17 mouse cellular contexts compared by ENCODE assay signal in the genomic region with DNA sequence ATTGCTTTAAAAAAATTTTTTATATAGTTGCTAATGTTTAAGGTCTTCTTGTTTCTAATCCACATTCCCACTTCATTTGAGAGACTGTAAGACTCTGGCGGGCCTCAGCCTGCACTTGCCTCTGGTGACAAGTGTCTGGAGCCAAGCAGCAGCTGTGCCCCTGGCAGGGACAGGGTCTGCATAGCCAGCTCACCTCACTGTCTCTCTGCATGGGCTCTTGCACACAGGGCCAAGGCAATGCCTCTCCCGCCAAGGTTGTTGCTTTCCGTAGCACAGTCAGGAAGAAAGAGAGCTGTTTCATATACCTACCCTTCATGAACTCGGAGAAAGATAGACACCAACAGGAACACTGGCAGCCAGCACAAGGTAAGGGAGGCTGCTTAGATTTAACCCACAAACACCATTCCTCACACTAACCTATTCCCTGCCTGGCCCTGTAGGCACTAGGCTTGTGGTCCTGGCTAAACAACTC.
A peak's percentile ranks its signal among the peaks of the same experiment; 100 is the strongest.
DNase-seq lines count a peak whose midpoint lies in the region; ATAC-seq and TF ChIP-seq lines count a peak whose summit lies in the region.
"Had no signal": no experiment of that assay in that cellular context is flagged by ENCODE, and none has a peak within 500 bp of the region (broad histone marks: within the 10 kb centered on the region; RNA-seq: fewer than 3 reads in every experiment).

No protein-coding gene starts in this region.

- 63% methylated on average over 4 of the region's 4 CpGs for WGBS in heart, embryonic 11.5 days (ENCODE audit: insufficient replicate concordance)
- WGBS in hindbrain, postnatal 0 days: 47% methylated on average over 4 of the region's 4 CpGs
- 81% methylated on average over 4 of the region's 4 CpGs for WGBS in hindbrain, embryonic 13.5 days
- WGBS in forebrain, embryonic 16.5 days: 65% methylated on average over 4 of the region's 4 CpGs
- 82% methylated on average over 4 of the region's 4 CpGs for WGBS in midbrain, embryonic 13.5 days

- no peak for TF ChIP-seq CTCF in hindbrain, postnatal 0 days (IDR thresholded peaks at IDR 0.05; ENCODE audit: low read depth)

- H3K4me2 ChIP-seq in heart, embryonic 11.5 days: no peak overlapping the region
- 0 out of 2 replicates have a peak overlapping the region, but pooled peaks have one; percentile 31 for H3K4me2 ChIP-seq in hindbrain, postnatal 0 days (ENCODE audit: low read depth, low read length)
- H3K4me2 ChIP-seq in hindbrain, embryonic 13.5 days: no peak overlapping the region
- no peak overlapping the region for H3K4me2 ChIP-seq in forebrain, embryonic 16.5 days (ENCODE audit: low read length)
- no peak overlapping the region for H3K4me2 ChIP-seq in midbrain, embryonic 13.5 days (replicated peaks)
- H3K4me2 ChIP-seq: heart, embryonic 15.5 days; lung, embryonic 14.5 days had no signal

- no peak overlapping the region for H3K9ac ChIP-seq in heart, embryonic 11.5 days (ENCODE audit: low read depth, low read length)
- H3K9ac ChIP-seq in hindbrain, postnatal 0 days (replicated peaks; ENCODE audit: low read length): no peak overlapping the region
- no peak overlapping the region for H3K9ac ChIP-seq in hindbrain, embryonic 13.5 days
- no peak overlapping the region for H3K9ac ChIP-seq in forebrain, embryonic 16.5 days (replicated peaks; ENCODE audit: low read depth, low read length)
- H3K9ac ChIP-seq in midbrain, embryonic 13.5 days (replicated peaks): no peak overlapping the region
- H3K9ac ChIP-seq: heart, embryonic 15.5 days; lung, embryonic 14.5 days had no signal

- 0 out of 2 replicates have a peak, but pooled peaks cover 4% of the 10 kb centered on the region for H3K4me1 ChIP-seq in heart, embryonic 11.5 days (ENCODE audit: control insufficient read depth, insufficient read depth, low read length)
- peaks cover 12% of the 10 kb centered on the region; the same call in 1 of the 2 replicates for H3K4me1 ChIP-seq in hindbrain, postnatal 0 days (ENCODE audit: insufficient read depth, low read length)
- peaks cover 9% of the 10 kb centered on the region; the same call in 1 of the 2 replicates for H3K4me1 ChIP-seq in hindbrain, embryonic 13.5 days (replicated peaks)
- peaks cover 6% of the 10 kb centered on the region for H3K4me1 ChIP-seq in forebrain, embryonic 16.5 days (replicated peaks; ENCODE audit: control insufficient read depth, insufficient read depth, low read length)
- H3K4me1 ChIP-seq in midbrain, embryonic 13.5 days (replicated peaks): peaks cover 13% of the 10 kb centered on the region
- H3K4me1 ChIP-seq: embryonic facial prominence, embryonic 10.5 days; heart, embryonic 15.5 days had no signal

- no peaks in the 10 kb centered on the region for H3K9me3 ChIP-seq in heart, embryonic 11.5 days (replicated peaks; ENCODE audit: control insufficient read depth, low read length)
- H3K9me3 ChIP-seq in hindbrain, postnatal 0 days (ENCODE audit: low read length): no peaks in the 10 kb centered on the region
- H3K9me3 ChIP-seq in hindbrain, embryonic 13.5 days: 0 out of 2 replicates have a peak, but pooled peaks cover 5% of the 10 kb centered on the region
- H3K9me3 ChIP-seq in forebrain, embryonic 16.5 days (ENCODE audit: control insufficient read depth, low read length): no peaks in the 10 kb centered on the region
- 0 out of 2 replicates have a peak, but pooled peaks cover 2% of the 10 kb centered on the region for H3K9me3 ChIP-seq in midbrain, embryonic 13.5 days
- H3K9me3 ChIP-seq: embryonic facial prominence, embryonic 10.5 days; heart, embryonic 15.5 days had no signal

- no peak for ATAC-seq in heart, embryonic 11.5 days (replicated peaks; ENCODE audit: insufficient number of reproducible peaks, low FRiP score, low TSS enrichment)
- ATAC-seq in hindbrain, postnatal 0 days: peak; percentile 75
- no peak for ATAC-seq in hindbrain, embryonic 13.5 days (ENCODE audit: low FRiP score)
- peak; percentile 43; the same call in 1 of the 2 replicates for ATAC-seq in forebrain, embryonic 16.5 days
- ATAC-seq in midbrain, embryonic 13.5 days: no peak
- ATAC-seq: inflammation-experienced regulatory T-cells, adult 6 months had no signal

- no peak overlapping the region for H3K4me3 ChIP-seq in heart, embryonic 11.5 days (ENCODE audit: low read depth, low read length)
- no peak overlapping the region for H3K4me3 ChIP-seq in hindbrain, postnatal 0 days (ENCODE audit: low read length)
- H3K4me3 ChIP-seq in hindbrain, embryonic 13.5 days: no peak overlapping the region
- H3K4me3 ChIP-seq in forebrain, embryonic 16.5 days (replicated peaks; ENCODE audit: low read length): no peak overlapping the region
- no peak overlapping the region for H3K4me3 ChIP-seq in midbrain, embryonic 13.5 days (replicated peaks)
- H3K4me3 ChIP-seq: embryonic facial prominence, embryonic 10.5 days; heart, embryonic 15.5 days had no signal

- H3K36me3 ChIP-seq in heart, embryonic 11.5 days (ENCODE audit: control insufficient read depth, insufficient read depth, low read length): no peaks in the 10 kb centered on the region
- H3K36me3 ChIP-seq in hindbrain, postnatal 0 days (ENCODE audit: insufficient read depth, low read length): no peaks in the 10 kb centered on the region
- no peaks in the 10 kb centered on the region for H3K36me3 ChIP-seq in hindbrain, embryonic 13.5 days
- H3K36me3 ChIP-seq in forebrain, embryonic 16.5 days (ENCODE audit: control insufficient read depth, insufficient read depth): no peaks in the 10 kb centered on the region
- H3K36me3 ChIP-seq in midbrain, embryonic 13.5 days: no peaks in the 10 kb centered on the region
- H3K36me3 ChIP-seq: embryonic facial prominence, embryonic 10.5 days; heart, embryonic 15.5 days had no signal

- no peak overlapping the region for H3K27ac ChIP-seq in heart, embryonic 11.5 days (ENCODE audit: low read depth, low read length)
- peak overlapping the region; percentile 57 for H3K27ac ChIP-seq in hindbrain, postnatal 0 days
- no peak overlapping the region for H3K27ac ChIP-seq in hindbrain, embryonic 13.5 days
- H3K27ac ChIP-seq in forebrain, embryonic 16.5 days (ENCODE audit: low read length): peak overlapping the region; percentile 10; the same call in 1 of the 2 replicates
- 0 out of 2 replicates have a peak overlapping the region, but pooled peaks have one; percentile 3 for H3K27ac ChIP-seq in midbrain, embryonic 13.5 days
- H3K27ac ChIP-seq: embryonic facial prominence, embryonic 10.5 days; heart, embryonic 15.5 days; stomach, postnatal 0 days had no signal

- peak; percentile 91 for DNase-seq in heart, adult 11 months
- DNase-seq in hindbrain, postnatal 0 days (ENCODE audit: low spot score): peak; percentile 82
- no peak for DNase-seq in urinary bladder, postnatal 14 days (ENCODE audit: low spot score)
- DNase-seq: adrenal gland, postnatal 25 days; gastrocnemius, postnatal 14 days; kidney, adult 9 months; kidney, postnatal 36 days; right cerebral cortex, postnatal 25 days had no signal

- no peaks in the 10 kb centered on the region for H3K27me3 ChIP-seq in heart, embryonic 11.5 days (ENCODE audit: control insufficient read depth, insufficient read depth, low read length)
- no peaks in the 10 kb centered on the region for H3K27me3 ChIP-seq in hindbrain, postnatal 0 days (ENCODE audit: insufficient read depth, low read length)
- 0 out of 2 replicates have a peak, but pooled peaks cover 4% of the 10 kb centered on the region for H3K27me3 ChIP-seq in hindbrain, embryonic 13.5 days
- H3K27me3 ChIP-seq in forebrain, embryonic 16.5 days (replicated peaks; ENCODE audit: control insufficient read depth, insufficient read depth, low read length): no peaks in the 10 kb centered on the region
- H3K27me3 ChIP-seq in midbrain, embryonic 13.5 days: no peaks in the 10 kb centered on the region
- H3K27me3 ChIP-seq: heart, embryonic 15.5 days had no signal

Comparison
In these comparisons a context has a peak if more than half of its experiments do, and no peak if none do; other contexts are left out.
1. ATAC-seq: peak in hindbrain, postnatal 0 days (single experiment) and forebrain, embryonic 16.5 days (single experiment); none in heart, embryonic 11.5 days (single experiment), hindbrain, embryonic 13.5 days (single experiment) and midbrain, embryonic 13.5 days (single experiment).
2. H3K27ac ChIP-seq: peak in hindbrain, postnatal 0 days (single experiment), forebrain, embryonic 16.5 days (single experiment) and midbrain, embryonic 13.5 days (single experiment); none in heart, embryonic 11.5 days (single experiment) and hindbrain, embryonic 13.5 days (single experiment).